Mouse (Mus musculus) E14TG2a.4 (cell line): ENCODE measurements around the gene Myof.

Experiments
- CTCF ChIP-seq: conservative IDR thresholded peaks from 2 replicates; pipeline ENCODE4 v1.5.1; 2014; ENCODE audit warnings: low read length
- NANOG ChIP-seq: IDR thresholded peaks from 2 replicates; pipeline ENCODE4 v1.6.1; 2014; ENCODE audit warnings: borderline replicate concordance, low read length, mixed read lengths

DNA sequence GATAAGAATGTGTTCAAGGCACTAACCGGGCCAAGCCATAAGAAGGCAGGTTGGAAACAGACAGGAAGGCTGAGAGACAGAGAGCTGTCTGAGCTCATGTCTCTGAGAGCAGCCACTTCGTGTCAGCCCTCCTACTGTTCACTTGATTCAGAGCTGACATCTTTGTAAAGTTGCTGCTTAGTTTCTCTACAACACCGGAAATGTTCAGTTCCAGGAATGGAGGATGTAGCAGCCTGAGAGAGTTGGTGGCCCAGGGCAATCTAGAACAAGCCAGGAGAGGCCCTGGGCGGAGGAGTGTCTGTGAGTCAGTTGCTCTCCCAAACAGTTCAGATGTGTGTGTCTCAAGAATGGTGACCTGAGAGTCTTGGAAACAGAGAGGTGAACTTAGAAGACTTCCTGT is 77.5 kb downstream of the Myof start:
- TF ChIP-seq CTCF = no peak
- no peak; the same call in 1 of the 2 replicates for TF ChIP-seq NANOG
